Mouse (Mus musculus): Measurements from ENCODE around the gene H2-DMa. TPM values are rescaled to one million over a fixed set of nuclear protein-coding genes. Genes with fewer than 3 reads are reported as not detected.

The H2-DMa gene
- polyA plus RNA-seq, 1 experiment from 2014 or later, result 11.1 TPM

DNA sequence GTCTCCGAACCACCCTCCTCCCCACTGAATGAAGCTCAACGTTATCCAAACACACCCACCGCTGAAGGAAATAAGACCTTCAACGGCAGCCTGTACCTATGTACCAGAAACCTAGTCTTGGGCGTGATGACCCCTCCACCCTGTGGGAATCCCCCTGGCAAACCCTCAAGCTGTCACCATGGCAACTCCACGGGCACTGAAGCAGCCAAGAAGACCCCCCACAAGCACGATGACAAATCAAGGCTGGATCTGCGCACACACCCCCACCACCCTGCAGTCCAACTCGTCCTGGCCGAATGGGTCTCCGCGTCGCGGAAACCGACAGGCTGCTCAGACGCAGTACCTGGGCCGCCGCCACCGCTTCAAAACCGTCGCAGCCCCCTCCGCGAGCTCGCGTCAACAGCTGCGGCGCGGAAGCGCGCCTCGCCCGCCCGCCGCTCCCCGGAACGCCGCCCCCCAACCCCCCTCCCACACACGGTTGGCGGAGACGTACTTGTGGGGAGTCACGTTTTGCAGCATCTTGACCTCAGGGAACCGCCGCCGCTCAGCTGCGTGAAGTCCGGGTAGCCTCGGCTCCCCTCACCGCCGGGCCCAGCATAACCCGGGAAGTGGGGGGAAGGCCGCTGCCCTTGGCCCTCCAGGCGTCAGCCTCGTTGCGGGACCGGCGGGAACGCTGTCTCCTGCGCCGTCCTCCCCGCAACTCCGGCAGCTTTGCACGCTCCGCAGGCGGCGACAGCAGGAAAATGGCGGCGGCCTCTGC lies 1.0 kb upstream of the H2-DMa start:
- H3K36me3 ChIP-seq, result peaks cover 48% of the 10 kb centered on the region

DNA sequence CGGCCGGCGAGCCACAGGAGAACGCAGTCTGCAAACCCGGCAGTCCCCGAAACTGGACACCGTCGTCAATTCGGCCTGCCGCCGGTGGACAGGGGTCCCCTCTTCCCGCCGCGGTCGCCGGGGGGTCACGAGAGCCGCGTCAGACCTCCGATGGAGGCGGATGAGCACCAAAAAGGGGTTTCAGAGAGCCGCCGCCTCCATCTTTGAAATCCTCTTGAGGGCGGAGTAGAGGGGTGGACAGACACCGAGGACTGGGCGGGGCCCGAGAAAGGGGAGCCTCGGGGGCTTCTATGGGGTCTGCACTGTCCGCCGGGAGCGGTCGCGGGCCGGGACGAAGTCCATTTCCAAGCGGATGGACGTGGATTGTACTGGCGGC lies 480 bp upstream of the H2-DMa start:
- Histone ChIP-seq H3K4me1 (replicated peaks) (peaks cover 35% of the 10 kb centered on the region), H3K9ac (replicated peaks) (peak overlapping the region; percentile 99), H3K27ac (peak overlapping the region; percentile 100), H3K4me2 (peak overlapping the region; percentile 74), H3K4me3 (replicated peaks) (peak overlapping the region; percentile 99), H3K36me3 (peaks cover 42% of the 10 kb centered on the region), H3K9me3 (no peaks in the 10 kb centered on the region), H3K27me3 (no peaks in the 10 kb centered on the region)
- under 1% methylated on average over 38 of the region's 38 CpGs for WGBS
- ATAC-seq (ENCODE audit: insufficient number of reproducible peaks, insufficient read depth, low FRiP score, low TSS enrichment, low read depth), result no peak; the same call in 1 of the 2 replicates

More for the DNA sequence above, 1.0 kb upstream of the H2-DMa start:
- Histone ChIP-seq H3K9ac (replicated peaks) (peak overlapping the region; percentile 99), H3K4me1 (replicated peaks) (peaks cover 30% of the 10 kb centered on the region), H3K4me3 (replicated peaks) (peak overlapping the region; percentile 99), H3K9me3 (no peaks in the 10 kb centered on the region), H3K27me3 (no peaks in the 10 kb centered on the region), H3K4me2 (peak overlapping the region; percentile 74), H3K27ac (peak overlapping the region; percentile 100)
- ATAC-seq (ENCODE audit: insufficient number of reproducible peaks, insufficient read depth, low FRiP score, low TSS enrichment, low read depth), result no peak
- WGBS, result under 1% methylated on average over 67 of the region's 67 CpGs

DNA sequence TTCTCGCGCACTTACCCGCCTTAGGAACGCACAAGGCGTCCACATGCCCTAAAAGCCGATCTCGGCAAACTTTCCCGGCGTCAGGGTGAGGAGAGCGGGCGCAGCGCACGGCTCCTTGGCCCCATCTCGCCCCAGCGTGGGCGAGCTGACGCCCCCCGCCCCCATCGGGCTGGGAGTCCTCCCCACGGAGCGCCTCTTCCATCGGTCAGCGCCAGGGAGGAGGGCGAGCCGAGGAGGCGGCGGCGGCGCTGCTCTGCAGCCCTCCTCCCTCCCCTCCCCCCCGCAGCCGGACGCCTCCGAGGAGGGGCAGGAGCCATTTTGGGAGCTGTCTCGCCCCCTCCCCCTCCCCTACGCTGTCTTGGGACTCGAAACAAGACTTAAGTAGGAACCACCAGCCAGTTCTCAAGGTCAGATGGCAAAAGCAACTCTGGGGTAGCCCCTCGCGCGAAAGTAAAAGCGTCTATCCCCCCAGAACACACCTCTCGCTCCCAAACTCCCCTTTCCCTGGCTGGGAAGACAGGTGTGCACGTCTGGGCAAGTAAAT lies 911 bp downstream of the H2-DMa start:
- Histone ChIP-seq H3K4me3 (replicated peaks) (peak overlapping the region; percentile 99), H3K27me3 (no peaks in the 10 kb centered on the region), H3K9ac (replicated peaks) (peak overlapping the region; percentile 99), H3K4me1 (replicated peaks) (peaks cover 30% of the 10 kb centered on the region), H3K9me3 (no peaks in the 10 kb centered on the region), H3K36me3 (peaks cover 28% of the 10 kb centered on the region), H3K4me2 (peak overlapping the region; percentile 74), H3K27ac (peak overlapping the region; percentile 100)
- ATAC-seq (ENCODE audit: insufficient number of reproducible peaks, insufficient read depth, low FRiP score, low TSS enrichment, low read depth), result no peak; the same call in 1 of the 2 replicates
- under 1% methylated on average over 41 of the region's 42 CpGs for WGBS

DNA sequence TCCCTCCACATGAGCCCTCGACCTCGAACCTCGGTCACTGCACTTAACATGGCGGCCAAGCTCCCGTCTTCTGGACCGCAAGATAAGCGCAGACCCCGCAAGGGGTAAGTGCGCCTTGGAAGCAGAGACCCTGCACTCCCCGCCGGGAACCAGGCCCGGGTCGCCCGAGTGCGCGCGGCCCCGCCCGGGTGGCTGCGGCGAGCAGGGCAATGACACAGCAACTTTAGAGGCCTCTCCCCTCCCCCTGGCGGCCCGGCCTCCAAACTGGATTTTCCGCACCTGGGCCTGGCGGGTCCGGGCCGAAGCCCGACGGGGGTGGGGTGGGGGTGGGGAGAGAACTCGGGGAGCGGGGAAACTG lies 1.5 kb downstream of the H2-DMa start:
- Histone ChIP-seq H3K4me2 (peak overlapping the region; percentile 74), H3K36me3 (peaks cover 23% of the 10 kb centered on the region), H3K9me3 (no peaks in the 10 kb centered on the region), H3K4me3 (replicated peaks) (peak overlapping the region; percentile 99), H3K27me3 (no peaks in the 10 kb centered on the region), H3K9ac (replicated peaks) (peak overlapping the region; percentile 99), H3K27ac (peak overlapping the region; percentile 100), H3K4me1 (replicated peaks) (peaks cover 25% of the 10 kb centered on the region)
- under 1% methylated on average over 31 of the region's 31 CpGs for WGBS
- peak; percentile 44 for ATAC-seq (ENCODE audit: insufficient number of reproducible peaks, insufficient read depth, low FRiP score, low TSS enrichment, low read depth)

DNA sequence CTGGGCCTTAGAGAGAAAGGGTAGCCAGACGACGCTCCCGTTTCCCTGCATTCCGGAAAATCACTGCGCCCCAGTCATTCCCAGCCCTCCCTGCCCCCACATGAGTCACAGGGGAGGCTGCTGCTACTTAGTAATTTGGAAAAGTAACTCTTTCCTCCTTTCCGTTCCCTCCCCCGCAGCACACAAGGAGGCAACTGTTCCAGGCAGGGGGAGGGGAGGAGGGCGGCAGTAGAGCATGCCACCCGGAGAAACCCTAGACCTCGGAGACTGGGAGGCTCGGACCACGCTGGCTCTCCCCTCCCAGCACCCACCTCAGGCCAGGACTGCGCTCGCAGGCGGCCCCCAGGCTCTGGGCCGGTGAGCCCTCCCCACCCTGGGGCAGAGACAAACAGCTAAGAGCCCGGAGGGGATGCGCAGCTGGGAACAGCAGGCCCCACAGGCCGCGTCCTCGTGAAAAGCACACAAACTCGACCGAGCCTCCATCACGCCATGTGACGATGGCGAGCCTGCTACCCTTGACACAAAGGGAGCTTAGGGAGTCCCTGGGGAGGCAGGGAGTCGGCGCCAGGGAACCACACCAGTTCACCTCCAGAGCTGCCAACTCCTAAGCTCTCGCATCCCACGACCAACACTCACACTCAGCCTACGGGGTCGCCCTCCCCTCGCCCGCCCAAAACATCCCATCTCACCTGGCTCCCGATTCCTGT lies 2.0 kb downstream of the H2-DMa start:
- Histone ChIP-seq H3K4me1 (replicated peaks) (peaks cover 23% of the 10 kb centered on the region), H3K27ac (peak overlapping the region; percentile 100), H3K36me3 (peaks cover 24% of the 10 kb centered on the region), H3K9me3 (no peaks in the 10 kb centered on the region), H3K27me3 (no peaks in the 10 kb centered on the region), H3K9ac (replicated peaks) (peak overlapping the region; percentile 99), H3K4me3 (replicated peaks) (peak overlapping the region; percentile 99), H3K4me2 (peak overlapping the region; percentile 74)
- peak; percentile 68 for ATAC-seq (ENCODE audit: insufficient number of reproducible peaks, insufficient read depth, low FRiP score, low TSS enrichment, low read depth)
- under 1% methylated on average over 31 of the region's 35 CpGs for WGBS

DNA sequence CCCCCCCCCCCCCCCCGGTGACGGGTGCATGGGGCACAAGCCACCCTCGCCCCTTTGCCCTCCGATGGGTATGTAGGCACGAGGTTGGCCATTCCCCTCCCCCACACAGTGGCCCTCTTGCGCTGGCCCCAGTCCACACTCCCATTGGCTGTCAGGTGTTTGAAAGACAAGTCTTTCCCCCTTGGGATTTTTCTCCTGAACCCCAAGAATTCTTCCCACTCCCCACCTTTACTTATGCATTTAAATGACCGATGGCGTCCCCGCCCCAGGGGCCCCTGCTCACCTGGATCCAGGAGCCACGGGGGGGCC lies 2.5 kb downstream of the H2-DMa start:
- peak overlapping the region; percentile 99 for H3K4me3 ChIP-seq (replicated peaks)
- H3K9me3 ChIP-seq, result no peaks in the 10 kb centered on the region
- 2% methylated on average over 10 of the region's 10 CpGs for WGBS
- H3K9ac ChIP-seq (replicated peaks), result peak overlapping the region; percentile 99
- H3K4me1 ChIP-seq (replicated peaks), result peaks cover 23% of the 10 kb centered on the region
- no peak for ATAC-seq (ENCODE audit: insufficient number of reproducible peaks, insufficient read depth, low FRiP score, low TSS enrichment, low read depth)
- no peaks in the 10 kb centered on the region for H3K27me3 ChIP-seq
- peak overlapping the region; percentile 74 for H3K4me2 ChIP-seq
- peak overlapping the region; percentile 100 for H3K27ac ChIP-seq
- peaks cover 20% of the 10 kb centered on the region for H3K36me3 ChIP-seq

DNA sequence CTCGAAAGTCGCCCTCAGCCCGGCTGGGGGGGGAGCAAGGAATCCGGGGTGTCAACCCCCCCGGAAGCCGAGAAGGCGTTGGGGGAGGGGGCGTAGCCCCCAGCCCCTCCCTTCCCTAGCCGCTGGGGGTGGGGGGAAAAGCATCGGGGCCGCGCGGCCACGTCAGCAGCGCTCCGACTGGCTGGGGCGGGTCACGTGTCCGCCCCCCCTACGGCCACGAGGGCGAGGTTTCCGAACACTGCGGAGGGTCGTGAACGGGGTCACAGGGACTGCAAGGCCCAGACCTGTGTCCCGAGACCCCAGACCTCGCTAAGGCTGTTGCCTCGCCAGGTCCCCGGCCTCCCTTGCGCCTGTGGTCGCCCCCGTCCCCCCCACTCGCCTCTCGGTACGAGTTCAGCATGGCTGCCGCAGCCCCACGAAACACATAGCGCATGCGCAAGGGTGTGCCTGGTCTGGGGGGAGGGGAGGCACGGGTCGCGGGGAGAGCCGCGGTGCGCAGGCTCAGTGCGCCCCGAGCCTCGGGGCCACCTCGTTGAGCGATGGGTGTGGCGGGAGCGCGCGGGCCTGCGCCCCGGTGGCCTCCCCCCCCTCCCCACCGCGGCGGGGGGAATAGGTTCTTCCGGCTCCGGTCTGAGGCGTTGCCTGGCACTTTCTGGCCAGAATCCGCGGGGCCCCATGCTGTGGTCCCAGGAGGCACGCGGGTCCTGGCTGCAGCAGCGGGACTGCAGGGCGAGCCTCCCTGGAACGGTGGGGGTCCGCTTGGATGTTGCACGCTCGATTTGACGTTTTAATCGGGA lies 3.0 kb downstream of the H2-DMa start, which contains the start of gene Brd2:
Gene Brd2, minus strand, starts transcription at position 447 of the 797 bp plus-strand sequence.
- Histone ChIP-seq H3K9me3 (no peaks in the 10 kb centered on the region), H3K36me3 (peaks cover 15% of the 10 kb centered on the region), H3K4me2 (peak within 1 kb of the TSS; percentile 74), H3K4me3 (replicated peaks) (peak within 1 kb of the TSS; percentile 99), H3K27ac (peak within 1 kb of the TSS; percentile 100), H3K27me3 (no peaks in the 10 kb centered on the region), H3K4me1 (replicated peaks) (peaks cover 24% of the 10 kb centered on the region), H3K9ac (replicated peaks) (peak within 1 kb of the TSS; percentile 99)
- WGBS, result under 1% methylated on average over 75 of the region's 75 CpGs
- peak; percentile 28 for ATAC-seq (ENCODE audit: insufficient number of reproducible peaks, insufficient read depth, low FRiP score, low TSS enrichment, low read depth)

DNA sequence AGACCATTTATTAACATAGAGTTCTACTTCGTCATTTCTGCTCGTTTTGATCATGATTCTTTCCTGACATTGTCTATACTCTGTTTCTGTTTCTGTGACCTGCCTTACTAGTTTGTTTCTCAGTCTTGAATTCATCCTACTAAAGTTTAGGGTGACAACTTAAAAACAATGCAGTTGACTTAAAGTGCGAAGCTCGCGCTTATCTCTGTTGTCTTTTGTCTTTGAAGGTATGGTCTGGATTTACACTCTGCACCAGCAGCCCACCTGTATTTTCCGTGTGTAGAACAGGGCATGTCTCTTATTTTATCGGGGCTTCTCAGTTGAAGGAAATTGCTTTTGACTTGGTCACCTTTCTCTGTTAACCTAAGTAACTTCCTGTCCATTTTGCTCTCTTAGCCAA lies 3.8 kb downstream of the H2-DMa start:
- H3K4me2 ChIP-seq, result peak overlapping the region; percentile 74
- no peak for ATAC-seq (ENCODE audit: insufficient number of reproducible peaks, insufficient read depth, low FRiP score, low TSS enrichment, low read depth)
- peak overlapping the region; percentile 99 for H3K4me3 ChIP-seq (replicated peaks)
- H3K27me3 ChIP-seq, result no peaks in the 10 kb centered on the region
- peak overlapping the region; percentile 100 for H3K27ac ChIP-seq
- no peaks in the 10 kb centered on the region for H3K9me3 ChIP-seq
- H3K36me3 ChIP-seq, result peaks cover 14% of the 10 kb centered on the region
- H3K9ac ChIP-seq (replicated peaks), result peak overlapping the region; percentile 99
- WGBS, result 3% methylated on average over 7 of the region's 7 CpGs
- peaks cover 31% of the 10 kb centered on the region for H3K4me1 ChIP-seq (replicated peaks)

DNA sequence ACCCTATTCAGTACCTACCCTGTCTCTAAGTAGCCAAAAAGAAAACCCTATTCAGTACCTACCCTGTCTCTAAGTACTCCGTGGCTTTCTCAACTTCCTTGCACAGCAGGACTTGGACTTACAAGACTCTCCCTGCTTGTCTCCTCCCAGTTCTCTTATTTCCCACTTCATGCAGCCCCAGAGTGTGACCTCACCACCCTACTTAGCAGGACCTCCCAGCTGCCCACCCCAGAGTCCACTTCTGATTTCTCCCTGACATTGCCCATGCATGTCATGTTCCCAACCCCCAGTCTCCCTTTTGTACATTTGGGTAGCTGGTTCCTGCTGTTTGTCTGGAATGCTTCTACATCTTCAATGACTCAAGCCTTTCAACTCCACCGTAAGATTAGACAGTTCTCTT lies 4.2 kb downstream of the H2-DMa start:
- 18% methylated on average over 2 of the region's 2 CpGs for WGBS
- no peak for ATAC-seq (ENCODE audit: insufficient number of reproducible peaks, insufficient read depth, low FRiP score, low TSS enrichment, low read depth)
- Histone ChIP-seq H3K4me2 (peak overlapping the region; percentile 74), H3K36me3 (peaks cover 10% of the 10 kb centered on the region), H3K9me3 (no peaks in the 10 kb centered on the region), H3K27me3 (no peaks in the 10 kb centered on the region), H3K4me3 (replicated peaks) (peak overlapping the region; percentile 99), H3K4me1 (replicated peaks) (peaks cover 35% of the 10 kb centered on the region), H3K9ac (replicated peaks) (peak overlapping the region; percentile 99), H3K27ac (peak overlapping the region; percentile 100)

DNA sequence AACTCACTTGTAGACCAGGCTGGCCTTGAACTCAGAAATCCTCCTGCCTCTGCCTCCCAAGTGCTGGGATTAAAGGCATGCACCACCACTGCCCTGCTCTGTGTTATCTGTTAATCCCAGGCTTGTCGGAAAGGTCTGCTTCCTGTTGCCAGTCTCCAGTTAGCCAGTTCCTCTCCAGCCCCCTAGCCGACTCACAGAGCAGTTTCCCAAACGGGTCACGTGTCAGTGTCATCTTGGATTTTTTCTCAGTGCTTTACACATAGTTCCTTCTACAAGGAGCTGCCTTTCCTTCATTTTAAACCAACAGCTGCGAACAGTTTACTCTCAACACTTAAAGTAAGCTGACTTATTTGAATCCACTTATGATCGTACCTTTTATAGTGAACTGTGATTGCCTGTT lies 5.3 kb downstream of the H2-DMa start:
- WGBS, result 84% methylated on average over 6 of the region's 6 CpGs
- H3K9ac ChIP-seq (replicated peaks), result no peak overlapping the region
- no peak overlapping the region for H3K4me3 ChIP-seq (replicated peaks)
- H3K27me3 ChIP-seq, result no peaks in the 10 kb centered on the region
- H3K9me3 ChIP-seq, result no peaks in the 10 kb centered on the region
- ATAC-seq (ENCODE audit: insufficient number of reproducible peaks, insufficient read depth, low FRiP score, low TSS enrichment, low read depth), result no peak
- peaks cover 47% of the 10 kb centered on the region for H3K4me1 ChIP-seq (replicated peaks)
- H3K36me3 ChIP-seq, result peaks cover 7% of the 10 kb centered on the region; the same call in 1 of the 2 replicates
- no peak overlapping the region for H3K4me2 ChIP-seq
- no peak overlapping the region for H3K27ac ChIP-seq

Measured in limb, embryonic 12.5 days (tissue).